Mouse (Mus musculus) gastrocnemius, postnatal 4 days (tissue): ENCODE data around the gene 1700034J05Rik. TPM values are rescaled to one million over a fixed set of nuclear protein-coding genes. Genes with fewer than 3 reads are reported as not detected.

Experiments used
- DNase-seq, 2 experiments: peaks; one replicate each; pipeline ENCODE4 v3.0.0; 2021 to 2022; ENCODE audit warnings: low spot score in 2 of 2, mixed read lengths in 2 of 2
- total RNA-seq, 2 experiments: library from RNA; stranded (reverse); gene quantifications; 2 replicates each; pipeline ENCODE4 v1.2.3; 2021

1700034J05Rik gene
- total RNA-seq, 2 experiments from 2014 or later = not detected

- no peak for DNase-seq
Measured at GRCm38 (mm10) chr6:146965139-146965772, 11.0 kb upstream of the 1700034J05Rik start.

GRCm38 (mm10) chr6:146963396-146964150 lies 9.4 kb upstream of the 1700034J05Rik start:
- DNase-seq = no peak

- no peak for DNase-seq
Measured at GRCm38 (mm10) chr6:146961832-146962481, 7.7 kb upstream of the 1700034J05Rik start.

GRCm38 (mm10) chr6:146960956-146961355 lies 6.7 kb upstream of the 1700034J05Rik start:
- no peak for DNase-seq

GRCm38 (mm10) chr6:146959908-146960680 lies 5.9 kb upstream of the 1700034J05Rik start:
- no peak for DNase-seq

GRCm38 (mm10) chr6:146958694-146959093 lies 4.5 kb upstream of the 1700034J05Rik start:
- no peak for DNase-seq

- DNase-seq = no peak
Measured at GRCm38 (mm10) chr6:146956961-146957360, 2.7 kb upstream of the 1700034J05Rik start.

- no peak for DNase-seq
Measured at GRCm38 (mm10) chr6:146955896-146956295, 1.7 kb upstream of the 1700034J05Rik start.

- DNase-seq = no peak
Measured at GRCm38 (mm10) chr6:146955475-146955874, 1.3 kb upstream of the 1700034J05Rik start.

GRCm38 (mm10) chr6:146950454-146950832 lies 3.8 kb downstream of the 1700034J05Rik start:
- DNase-seq = no peak

GRCm38 (mm10) chr6:146949682-146950453 lies 4.4 kb downstream of the 1700034J05Rik start:
- DNase-seq = no peak

GRCm38 (mm10) chr6:146947186-146947585 lies 7.0 kb downstream of the 1700034J05Rik start:
- DNase-seq = no peak

- DNase-seq = no peak
Measured at GRCm38 (mm10) chr6:146946327-146947029, 7.7 kb downstream of the 1700034J05Rik start.

GRCm38 (mm10) chr6:146944830-146945229 lies 9.4 kb downstream of the 1700034J05Rik start:
- no peak for DNase-seq

GRCm38 (mm10) chr6:146944009-146944408 lies 10.2 kb downstream of the 1700034J05Rik start:
- no peak for DNase-seq

- no peak for DNase-seq
Measured at GRCm38 (mm10) chr6:146941505-146942275, 12.5 kb downstream of the 1700034J05Rik start.

GRCm38 (mm10) chr6:146939026-146939425 lies 15.2 kb downstream of the 1700034J05Rik start:
- DNase-seq = no peak

GRCm38 (mm10) chr6:146935957-146936356 lies 18.3 kb downstream of the 1700034J05Rik start:
- DNase-seq = peak in 1 of 2 experiments; percentile 56

- no peak for DNase-seq
Measured at GRCm38 (mm10) chr6:146933123-146933522, 21.1 kb downstream of the 1700034J05Rik start.
